Mouse (Mus musculus) gastrocnemius, postnatal 10 days (tissue): ENCODE results near the gene Lhx8. TPM values are rescaled to one million over a fixed set of nuclear protein-coding genes. Genes with fewer than 3 reads are reported as not detected.

Experiments used
- DNase-seq: peaks from one replicate; pipeline ENCODE4 v3.0.0; 2021; ENCODE audit warnings: mixed read lengths
- total RNA-seq, 2 experiments: library from RNA; stranded (reverse); gene quantifications; 2 replicates each; pipeline ENCODE4 v1.2.3; 2021

The Lhx8 gene
- total RNA-seq, 2 experiments from 2014 or later, result 0.27 to 0.59 TPM

GRCm38 (mm10) chr3:154321921-154322574 lies 8.4 kb downstream of the Lhx8 start:
- DNase-seq, result no peak

GRCm38 (mm10) chr3:154317651-154318248 lies 12.7 kb downstream of the Lhx8 start:
- no peak for DNase-seq

DNA sequence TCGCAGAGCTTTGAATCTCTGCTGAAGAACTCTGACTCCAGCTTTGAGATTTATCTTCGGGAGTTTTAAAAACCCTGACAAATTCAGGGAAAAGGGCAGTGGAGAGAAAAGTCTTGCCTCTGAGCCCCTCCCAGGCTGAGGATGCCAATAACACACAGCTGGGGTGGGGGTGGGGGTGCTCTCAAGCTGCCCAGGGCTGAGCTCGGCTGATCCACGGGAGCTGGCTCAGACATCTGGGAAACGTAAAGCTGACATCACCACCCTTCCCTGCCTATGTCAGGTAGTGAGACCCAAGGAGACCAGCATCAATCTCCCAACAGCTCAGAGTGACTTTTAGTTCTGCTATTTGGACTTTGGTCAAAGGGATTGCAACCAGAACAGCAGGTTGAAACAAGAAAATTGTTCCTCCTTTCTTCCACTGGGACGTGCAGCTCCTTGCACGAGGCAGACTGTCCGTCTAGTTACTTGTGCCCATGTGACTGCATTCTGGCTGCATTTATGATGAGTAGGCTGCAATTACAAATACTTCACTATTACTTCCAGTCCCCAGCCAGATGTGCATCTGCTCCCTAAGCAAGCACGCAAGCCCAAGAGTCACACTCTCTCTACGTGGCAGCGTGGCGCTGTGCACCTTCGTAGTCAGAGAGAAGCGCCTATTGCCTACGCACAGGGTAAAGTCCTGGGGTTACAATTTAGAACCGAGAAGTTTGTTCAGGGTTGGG lies 25.1 kb downstream of the Lhx8 start:
- no peak for DNase-seq

DNA sequence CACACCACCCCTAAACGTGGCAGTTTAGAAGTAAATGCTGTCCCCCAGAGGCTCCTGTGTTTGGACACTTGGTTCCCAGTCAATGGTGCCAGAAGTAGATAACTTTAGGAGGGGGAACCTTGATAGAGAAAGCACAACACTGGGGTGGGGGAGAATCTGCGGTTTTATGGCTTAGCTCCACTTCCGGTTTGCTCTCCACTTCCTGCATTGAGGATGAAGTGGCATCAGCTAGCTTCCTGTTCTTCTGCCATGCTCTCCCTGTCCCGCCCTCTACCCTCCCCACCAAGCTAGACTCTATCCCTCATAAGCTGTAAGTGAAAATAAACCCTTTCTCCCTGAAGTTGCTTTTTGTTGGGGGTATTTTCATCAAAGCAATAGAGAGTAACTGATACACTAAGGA lies 29.4 kb downstream of the Lhx8 start:
- no peak for DNase-seq

- no peak for DNase-seq
Observed at GRCm38 (mm10) chr3:154300006-154300405, 30.5 kb downstream of the Lhx8 start.

GRCm38 (mm10) chr3:154298490-154298889 lies 32.0 kb downstream of the Lhx8 start:
- no peak for DNase-seq

DNA sequence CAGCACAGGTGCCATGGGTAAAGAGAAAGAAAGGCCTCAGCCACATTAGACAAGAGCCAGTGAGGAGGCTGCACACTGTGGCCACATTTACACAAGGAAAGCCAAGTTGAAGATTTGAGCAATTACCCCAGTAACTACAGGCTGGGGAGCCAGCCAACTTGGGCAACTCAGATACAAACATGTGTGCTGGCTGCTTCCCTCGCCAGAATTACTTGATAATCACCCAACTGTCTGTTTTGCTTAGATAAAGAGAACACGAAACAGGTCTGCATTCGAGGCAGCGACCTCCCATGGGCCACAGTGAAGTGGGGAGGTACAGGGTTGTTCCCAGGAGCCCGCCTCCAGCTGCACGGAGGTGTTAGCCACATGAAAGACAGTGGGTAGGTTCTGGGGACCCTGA lies 33.0 kb downstream of the Lhx8 start:
- no peak for DNase-seq

- DNase-seq, result no peak
Observed at GRCm38 (mm10) chr3:154294924-154295834, 35.3 kb downstream of the Lhx8 start.

- no peak for DNase-seq
Observed at GRCm38 (mm10) chr3:154293839-154294490, 36.5 kb downstream of the Lhx8 start.

DNA sequence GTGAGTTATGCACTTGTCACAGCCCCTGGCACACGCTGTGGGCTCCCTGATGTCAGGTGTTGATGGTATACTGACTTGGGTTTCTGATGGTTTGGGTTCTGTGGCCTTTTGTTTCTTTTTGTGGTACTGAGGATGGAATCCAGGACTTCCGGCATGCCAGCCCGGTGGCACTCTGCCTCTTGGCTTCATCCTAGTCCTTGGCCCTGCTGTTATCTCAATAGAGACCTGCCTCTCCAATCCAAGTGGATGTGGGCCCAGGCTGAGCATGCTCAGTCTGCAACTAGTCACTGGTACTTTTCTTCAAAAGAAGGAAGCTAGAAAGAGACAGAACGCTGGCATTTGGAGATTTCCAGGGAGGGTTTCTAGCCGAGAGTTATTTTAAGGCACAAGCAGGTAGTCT lies 38.3 kb downstream of the Lhx8 start:
- no peak for DNase-seq

- no peak for DNase-seq
Observed at GRCm38 (mm10) chr3:154290351-154290750, 40.1 kb downstream of the Lhx8 start.

GRCm38 (mm10) chr3:154288429-154289069 lies 41.9 kb downstream of the Lhx8 start:
- DNase-seq, result no peak

DNA sequence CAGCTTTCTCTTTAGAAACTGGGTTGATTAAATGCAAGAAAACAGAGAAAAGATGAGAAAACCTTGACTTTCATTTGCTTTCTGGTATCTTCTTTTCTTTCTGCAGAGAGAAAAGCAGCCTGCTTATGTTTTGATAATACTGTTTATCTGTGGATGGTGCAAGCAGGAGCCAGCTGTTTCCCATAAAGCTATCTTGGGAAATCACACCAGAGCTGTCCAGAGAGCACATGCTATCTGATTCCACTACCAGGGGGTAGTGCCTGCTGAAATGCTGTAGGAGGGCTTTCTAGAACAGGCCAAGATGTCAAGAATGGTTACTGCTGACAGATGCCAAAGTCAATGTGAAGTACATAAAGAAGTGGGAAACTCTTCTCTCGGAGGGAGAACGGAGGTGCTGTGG lies 43.2 kb downstream of the Lhx8 start:
- DNase-seq, result no peak

DNA sequence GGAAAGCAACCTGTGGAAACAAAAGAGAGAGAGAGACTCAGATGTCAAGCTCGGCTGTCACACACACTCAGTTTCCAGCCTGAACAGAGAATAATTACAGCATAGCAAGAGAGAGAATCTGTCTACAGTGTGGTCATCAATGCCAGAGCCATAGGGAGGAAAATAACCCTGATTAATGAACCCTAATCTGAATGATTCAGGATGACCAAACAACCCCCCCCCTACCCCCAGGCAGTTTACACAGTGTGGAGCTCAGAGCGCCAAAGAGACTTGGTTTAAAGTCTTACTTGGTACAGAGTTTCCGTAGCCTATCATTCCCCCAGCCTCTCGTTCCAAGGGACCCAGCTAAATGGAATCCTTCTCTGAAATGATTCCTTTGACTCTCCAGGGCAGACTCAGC lies 45.1 kb downstream of the Lhx8 start:
- no peak for DNase-seq

GRCm38 (mm10) chr3:154284260-154284659 lies 46.2 kb downstream of the Lhx8 start:
- DNase-seq, result no peak

DNA sequence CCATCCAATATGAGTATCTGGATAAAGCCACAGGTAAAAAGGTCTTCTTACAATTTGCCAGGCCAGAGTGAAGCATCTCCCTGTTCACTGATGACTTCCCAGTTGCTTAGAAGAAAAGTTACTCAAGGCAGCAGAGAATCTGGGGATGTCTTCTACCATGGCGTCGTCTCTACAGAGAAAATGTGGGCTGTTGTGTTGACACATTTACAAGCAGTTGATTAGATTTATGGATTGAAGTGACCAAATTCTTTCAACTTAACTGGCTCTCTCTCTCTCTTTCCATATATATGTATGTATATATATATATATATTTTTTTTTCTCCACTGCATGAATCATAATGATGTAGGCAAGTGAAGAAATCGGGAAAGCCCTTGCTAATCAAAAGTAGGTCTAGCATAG lies 55.8 kb downstream of the Lhx8 start:
- DNase-seq, result no peak

GRCm38 (mm10) chr3:154269757-154270366 lies 60.6 kb downstream of the Lhx8 start:
- peak; percentile 81 for DNase-seq

DNA sequence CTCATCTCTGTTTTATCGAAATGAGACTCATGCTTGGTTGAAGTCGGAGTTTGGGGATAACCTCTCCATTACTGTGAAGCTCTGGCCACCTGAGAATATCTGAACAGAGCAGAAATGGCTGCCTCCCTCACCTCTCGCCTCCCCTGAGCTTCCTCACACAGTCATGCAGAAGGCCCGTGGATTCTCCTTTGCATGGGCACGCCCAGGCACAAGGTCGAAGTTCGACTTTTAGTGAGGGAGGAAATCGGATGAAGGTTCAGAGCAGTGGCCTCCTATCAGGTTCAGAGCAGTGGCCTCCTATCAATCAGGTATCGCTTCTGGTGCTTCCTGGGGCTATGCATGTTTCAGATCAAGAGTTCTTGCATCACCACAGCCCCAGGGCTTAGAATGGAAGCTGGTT lies 62.1 kb downstream of the Lhx8 start:
- no peak for DNase-seq

- no peak for DNase-seq
Observed at GRCm38 (mm10) chr3:154257312-154257711, 73.1 kb downstream of the Lhx8 start.
